Mouse (Mus musculus) liver, embryonic 14.5 days (tissue): ENCODE measurements around the gene Fam227a.

Experiments used
- CTCF ChIP-seq: IDR thresholded peaks from 2 replicates; pipeline ENCODE4 v1.5.1; 2016; ENCODE audit warnings: antibody characterized with exemption, low read depth, control low read depth
- EP300 ChIP-seq: IDR thresholded peaks from 2 replicates; pipeline ENCODE4 v1.6.1; 2016; ENCODE audit warnings: antibody characterized with exemption, low read depth

- no peak for TF ChIP-seq CTCF
- no peak for TF ChIP-seq EP300
Observed at GRCm38 (mm10) chr15:79706603-79707214, 48.0 kb upstream of the Fam227a start.
